Mouse (Mus musculus) small intestine, adult 2 months (tissue): ENCODE measurements around the gene Ugt1a9. TPM values are rescaled to one million over a fixed set of nuclear protein-coding genes. Genes with fewer than 3 reads are reported as not detected.

Source experiments
- H3K27ac ChIP-seq: fragments of 200-500 bp; 2 replicates; pipeline ENCODE4 v1.5.1; 2012; ENCODE audit warnings: low read depth, low read length, control low read depth, inconsistent platforms; ENCODE audit not compliant: insufficient read depth
- H3K27me3 ChIP-seq: fragments of 200-500 bp; 2 replicates; pipeline ENCODE4 v1.6.1; 2012; ENCODE audit warnings: mild to moderate bottlenecking, moderate library complexity, low read length, inconsistent platforms; ENCODE audit not compliant: control insufficient read depth, insufficient read depth
- H3K36me3 ChIP-seq: fragments of 200-500 bp; 2 replicates; pipeline ENCODE4 v1.6.1; 2012; ENCODE audit warnings: mild to moderate bottlenecking, low read length, control low read depth, inconsistent platforms; ENCODE audit not compliant: control insufficient read depth, insufficient read depth
- H3K4me1 ChIP-seq: fragments of 200-500 bp; 2 replicates; pipeline ENCODE4 v1.6.1; 2012; ENCODE audit warnings: low read length, inconsistent platforms, mixed read lengths; ENCODE audit not compliant: control insufficient read depth, insufficient read depth, insufficient read length
- H3K4me3 ChIP-seq: fragments of 200-500 bp; 2 replicates; pipeline ENCODE4 v1.5.1; 2012; ENCODE audit warnings: low read depth, mild to moderate bottlenecking, control low read depth, inconsistent platforms, low read length, moderate library complexity
- CTCF ChIP-seq: fragments of 200-500 bp; IDR thresholded peaks from 2 replicates; pipeline ENCODE4 v1.5.1; 2012; ENCODE audit warnings: low read depth, mild to moderate bottlenecking, control low read depth, inconsistent platforms, low read length, moderate library complexity, mixed read lengths; ENCODE audit not compliant: insufficient replicate concordance, insufficient read length; ENCODE audit errors: extremely low read depth
- POLR2A ChIP-seq: fragments of 200-500 bp; IDR thresholded peaks from 2 replicates; pipeline ENCODE4 v1.6.1; 2012; ENCODE audit warnings: low read depth, mild to moderate bottlenecking, control low read depth, inconsistent platforms, low read length, moderate library complexity
- WGBS: fragments of 180-500 bp; shearing (Covaris S2); methylation state at CpG from one replicate; pipeline ENCODE4 v1.1.7; 2018; 5-methylcytosine and 5-hydroxymethylcytosine counted together
- polyA plus RNA-seq: library from polyadenylated mRNA; depleted of rRNA; stranded (reverse); fragments of >200 nt; gene quantifications from 2 replicates; pipeline ENCODE4 v1.2.3, GENCODE M21; 2012; rRNA removed

The Ugt1a9 gene
- polyA plus RNA-seq, 1 experiment: 0.37 TPM

DNA sequence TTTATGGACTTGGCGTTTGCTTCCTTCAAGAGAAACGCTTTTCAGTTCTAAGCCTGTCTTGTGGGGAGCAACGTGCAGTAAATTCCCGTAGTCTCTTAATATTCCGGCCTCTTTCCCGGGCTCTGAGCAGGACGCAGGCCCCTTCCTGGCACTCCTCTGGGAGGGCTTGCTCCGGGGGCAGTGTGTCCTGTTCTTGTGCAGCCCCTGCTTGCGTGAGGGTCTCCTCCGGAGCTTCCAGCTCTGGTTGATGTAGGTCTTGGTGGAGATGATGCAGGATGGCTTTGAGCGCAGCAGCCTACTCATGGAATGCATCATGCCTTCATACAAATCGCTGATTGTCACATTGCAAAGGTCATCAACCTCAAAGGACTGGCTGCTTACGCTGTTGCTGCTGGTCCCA, 195.5 kb downstream of the Ugt1a9 start:
- WGBS: 89% methylated on average over 13 of the region's 13 CpGs

GRCm38 (mm10) chr1:88267489-88267888, 196.9 kb downstream of the Ugt1a9 start:
- no peak for TF ChIP-seq POLR2A
- no peak for TF ChIP-seq CTCF
- Histone ChIP-seq H3K36me3 (peaks cover 84% of the 10 kb centered on the region), H3K4me3 (no peak overlapping the region), H3K27me3 (no peaks in the 10 kb centered on the region), H3K4me1 (no peaks in the 10 kb centered on the region), H3K27ac (no peak overlapping the region)
- 92% methylated on average over 6 of the region's 6 CpGs for WGBS

More for the DNA sequence above, 195.5 kb downstream of the Ugt1a9 start:
- H3K4me1 ChIP-seq: no peaks in the 10 kb centered on the region
- peaks cover 88% of the 10 kb centered on the region for H3K36me3 ChIP-seq
- no peaks in the 10 kb centered on the region for H3K27me3 ChIP-seq
- no peak overlapping the region for H3K4me3 ChIP-seq
- TF ChIP-seq CTCF: no peak
- no peak for TF ChIP-seq POLR2A
- H3K27ac ChIP-seq: no peak overlapping the region

GRCm38 (mm10) chr1:88268070-88268469, 197.5 kb downstream of the Ugt1a9 start:
- Histone ChIP-seq H3K4me3 (no peak overlapping the region), H3K36me3 (peaks cover 82% of the 10 kb centered on the region), H3K27ac (no peak overlapping the region), H3K27me3 (no peaks in the 10 kb centered on the region), H3K4me1 (no peaks in the 10 kb centered on the region)
- TF ChIP-seq CTCF: no peak
- WGBS: 82% methylated on average over 6 of the region's 6 CpGs

Other genes with a start within 250 kb of the Ugt1a9 start
- 21.5 and 47.1 TPM in 2 replicates for gene Dgkd, start 217.5 kb upstream of the Ugt1a9 start, polyA plus RNA-seq
- 4.0 and 7.2 TPM in 2 replicates for gene Usp40, start 62.2 kb upstream of the Ugt1a9 start, polyA plus RNA-seq
- gene Ugt1a10, start 15.4 kb upstream of the Ugt1a9 start, polyA plus RNA-seq: not detected in 2 replicates
- not detected in 2 replicates for gene Ugt1a8, start 17.0 kb downstream of the Ugt1a9 start, polyA plus RNA-seq
- gene Ugt1a7c, start 24.3 kb downstream of the Ugt1a9 start, polyA plus RNA-seq: 57.1 and 60.9 TPM in 2 replicates
- gene Ugt1a6b, start 32.5 kb downstream of the Ugt1a9 start, polyA plus RNA-seq: 2.7 and 3.6 TPM in 2 replicates
- 2.1 and 12.2 TPM in 2 replicates for gene Ugt1a6a, start 64.0 kb downstream of the Ugt1a9 start, polyA plus RNA-seq
- 0.28 and 0.34 TPM in 2 replicates for gene Ugt1a5, start 95.2 kb downstream of the Ugt1a9 start, polyA plus RNA-seq
- 0.09 and 0.38 TPM in 2 replicates for gene Ugt1a2, start 129.8 kb downstream of the Ugt1a9 start, polyA plus RNA-seq
- 2.7 and 5.3 TPM in 2 replicates for gene Dnajb3, start 135.0 kb downstream of the Ugt1a9 start, polyA plus RNA-seq
- 21.8 and 88.2 TPM in 2 replicates for gene Ugt1a1, start 141.2 kb downstream of the Ugt1a9 start, polyA plus RNA-seq
- gene Mroh2a, start 156.2 kb downstream of the Ugt1a9 start, polyA plus RNA-seq: 0.11 and 0.35 TPM in 2 replicates
- gene Hjurp, start 206.8 kb downstream of the Ugt1a9 start, polyA plus RNA-seq: 22.9 and 23.4 TPM in 2 replicates
- not detected in 2 replicates for gene Trpm8, start 206.9 kb downstream of the Ugt1a9 start, polyA plus RNA-seq